Mouse (Mus musculus) gastrocnemius, postnatal 25 days (tissue): ENCODE data around the gene Tmem240. TPM values are rescaled to one million over a fixed set of nuclear protein-coding genes. Genes with fewer than 3 reads are reported as not detected.
A peak's percentile ranks its signal among the peaks of the same experiment; 100 is the strongest.
"Not testable (repeated sequence)": the region's sequence is repeated elsewhere in the genome, so short reads cannot be mapped to it uniquely, and the experiment has no call there.

Source experiments
- DNase-seq: peaks from one replicate; pipeline ENCODE4 v3.0.0; 2022
- total RNA-seq, 2 experiments: library from RNA; stranded (reverse); gene quantifications; 1 replicate in 1 of 2; 2 replicates in 1 of 2; pipeline ENCODE4 v1.2.3; 2021

Tmem240 gene
- total RNA-seq, 2 experiments from 2014 or later = 0.26 to 0.27 TPM

DNA sequence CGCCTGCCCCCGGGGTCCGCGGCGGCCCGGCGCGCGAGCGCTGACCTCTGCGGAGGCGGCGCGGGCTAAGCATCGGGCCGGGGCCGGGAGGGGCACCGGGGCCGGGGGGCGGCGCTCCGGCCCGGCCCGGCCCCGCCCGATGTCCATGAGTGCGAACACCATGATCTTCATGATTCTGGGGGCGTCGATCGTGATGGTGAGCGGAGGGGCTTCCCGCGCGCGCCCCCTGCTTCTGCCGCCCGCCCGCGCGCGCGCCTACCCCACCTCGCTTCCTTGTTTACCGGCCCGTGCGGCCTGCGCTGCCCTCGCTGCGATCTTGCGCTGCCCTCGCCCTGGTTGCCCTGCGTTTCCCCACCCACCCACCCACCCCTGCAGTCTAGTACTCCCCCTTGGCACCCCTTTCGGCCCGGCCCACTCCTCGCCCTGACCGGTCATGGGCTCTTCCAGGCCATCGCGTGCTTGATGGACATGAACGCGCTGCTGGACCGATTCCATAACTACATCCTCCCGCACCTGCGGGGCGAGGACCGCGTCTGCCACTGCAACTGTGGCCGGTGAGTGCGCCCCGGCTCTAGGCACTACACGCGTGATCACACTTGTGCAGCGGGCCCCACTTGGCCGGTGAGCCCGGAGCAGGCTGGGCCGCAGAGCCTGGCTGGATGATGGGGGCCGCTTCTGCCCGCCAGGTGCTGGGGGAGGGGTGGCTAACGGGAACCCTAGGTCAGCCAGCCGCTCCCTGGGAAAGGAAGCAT is 527 bp downstream of the Tmem240 start:
- DNase-seq = peak; percentile 43

DNA sequence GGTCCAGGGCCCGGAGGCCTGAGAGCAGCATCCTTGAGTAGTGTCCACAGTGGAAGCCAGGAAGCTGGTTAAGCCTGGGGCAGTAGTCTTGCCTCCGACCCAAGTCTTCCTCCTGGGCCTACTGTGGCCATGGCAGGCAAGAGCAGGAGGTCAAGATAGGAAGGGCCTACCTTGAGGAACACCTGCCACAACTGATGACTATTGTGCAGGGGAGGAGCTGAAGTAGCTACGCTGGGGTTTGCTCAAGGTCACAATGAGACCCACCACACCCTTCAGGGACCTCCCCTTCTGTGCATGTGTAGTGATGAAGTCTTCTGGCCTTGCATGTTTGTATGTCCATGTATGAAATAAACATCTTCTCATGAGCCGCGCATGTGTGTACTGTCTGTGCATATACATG is 1.2 kb downstream of the Tmem240 start:
- no peak for DNase-seq

DNA sequence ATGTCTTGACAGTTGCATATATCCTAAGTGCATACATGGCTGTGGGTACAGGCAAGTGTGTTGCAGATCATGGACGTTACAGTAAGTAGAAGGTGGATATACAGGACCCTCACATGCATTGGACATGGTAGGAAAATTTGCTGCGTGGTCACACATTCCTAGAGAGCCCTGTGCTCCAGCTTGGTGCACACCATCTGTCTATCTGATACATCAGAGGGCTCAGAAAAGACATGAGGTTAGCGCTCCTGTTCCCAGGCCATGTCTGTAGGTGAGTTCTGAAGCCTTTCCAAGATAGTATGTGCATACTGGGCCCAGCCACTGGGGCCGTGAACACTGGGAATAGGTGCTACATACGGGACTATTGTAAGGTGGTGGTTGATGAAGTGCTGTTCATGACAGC is 1.8 kb downstream of the Tmem240 start:
- no peak for DNase-seq

DNA sequence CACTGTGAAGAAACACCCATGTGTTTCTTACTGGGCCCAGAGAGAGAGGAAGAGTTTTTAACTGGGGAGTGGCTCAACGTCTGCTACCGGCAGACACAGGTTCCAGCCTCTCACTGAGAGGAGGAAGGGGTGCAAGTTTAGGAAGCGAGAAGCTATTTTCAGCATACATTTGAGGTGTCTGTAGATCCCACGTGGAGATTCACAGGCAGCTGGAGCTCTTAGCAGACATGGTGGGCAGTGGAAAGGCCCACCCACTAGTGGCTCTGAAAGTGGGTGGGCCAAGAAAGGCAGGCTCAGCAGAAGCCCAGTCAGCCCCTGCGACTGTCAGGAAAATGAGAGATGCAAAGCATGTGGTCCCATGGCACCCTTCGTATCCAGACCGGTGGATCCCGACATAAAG is 3.7 kb downstream of the Tmem240 start:
- DNase-seq = no peak

DNA sequence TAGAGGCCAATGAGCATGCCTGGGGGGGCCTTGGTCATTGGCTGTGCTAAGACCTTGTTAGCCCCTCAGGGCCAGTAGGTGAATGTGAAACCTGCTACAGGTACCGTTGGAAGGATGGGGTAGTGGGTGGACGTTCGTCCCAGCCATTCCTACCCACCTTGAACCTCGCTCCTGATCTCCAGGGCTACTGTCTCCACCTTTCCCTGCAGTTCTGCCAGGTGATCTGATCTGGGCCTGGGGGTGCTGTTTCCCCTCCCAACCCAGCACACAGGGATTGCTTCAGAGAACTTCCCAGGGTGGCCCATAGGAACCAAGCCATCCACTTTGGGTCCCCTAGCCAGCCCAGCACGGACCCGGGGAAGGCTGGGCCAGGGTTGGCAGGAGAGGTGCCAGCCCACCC is 4.6 kb downstream of the Tmem240 start:
- no peak for DNase-seq

DNA sequence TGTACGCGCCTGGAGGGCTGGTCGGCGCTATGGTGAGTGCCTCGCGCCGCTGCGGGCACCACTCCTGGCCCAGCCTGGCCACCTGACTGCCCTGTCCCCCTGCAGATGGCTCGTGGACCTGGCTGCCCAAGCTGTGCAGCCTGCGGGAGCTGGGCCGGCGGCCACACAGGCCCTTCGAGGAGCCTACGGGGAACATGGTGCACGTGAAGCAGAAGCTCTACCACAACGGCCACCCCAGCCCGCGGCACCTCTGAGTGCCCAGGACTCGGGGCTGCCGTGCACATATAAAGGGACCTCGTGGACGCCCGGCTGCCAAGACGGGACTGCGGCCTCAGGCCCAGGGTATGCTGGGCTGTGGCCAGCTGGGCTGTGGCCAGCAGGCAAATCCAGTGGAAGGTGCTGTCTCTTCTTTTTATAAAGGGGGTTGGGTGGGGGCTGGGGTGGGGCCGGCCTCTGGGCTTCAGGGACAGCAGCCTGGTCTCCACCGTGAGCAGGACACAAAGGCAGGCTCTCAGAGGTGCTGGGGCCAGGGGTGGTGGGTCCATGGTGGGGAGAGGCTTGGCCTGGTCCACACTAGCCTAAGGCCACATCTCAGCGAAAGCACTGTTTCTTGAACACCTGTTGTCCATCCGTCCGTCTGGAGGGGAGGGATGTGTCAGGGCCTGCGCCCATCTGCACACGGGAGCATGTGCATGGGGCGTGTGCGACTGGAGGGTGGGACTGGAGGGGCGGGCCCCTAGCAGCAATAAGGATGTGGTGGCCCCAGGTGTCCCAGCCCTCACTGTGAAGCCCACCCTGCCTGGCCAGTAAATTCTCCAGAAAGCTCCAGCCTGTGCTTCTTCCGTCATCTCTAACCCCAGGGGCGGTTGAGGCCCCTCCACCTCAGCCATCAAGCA is 5.4 kb downstream of the Tmem240 start:
- no peak for DNase-seq

DNA sequence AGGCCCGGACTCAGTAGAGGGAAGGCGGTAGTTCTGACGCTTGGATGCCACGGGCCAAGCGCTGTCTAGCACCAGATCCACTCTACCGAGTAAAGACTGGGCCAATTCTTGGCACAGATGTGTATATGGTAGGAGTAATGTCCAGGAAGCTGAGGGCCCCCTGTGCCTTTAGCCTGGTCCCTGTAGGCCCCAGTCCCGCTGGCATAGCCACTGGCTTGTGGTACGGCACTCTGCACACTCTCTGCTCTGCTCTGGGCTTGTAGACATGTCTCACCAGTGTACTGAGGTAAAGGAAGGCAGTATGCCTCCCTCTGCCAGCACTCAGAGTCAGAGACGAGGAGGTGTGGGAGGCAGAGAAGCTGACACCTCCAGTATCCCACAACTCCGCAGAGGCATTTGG is 6.1 kb downstream of the Tmem240 start:
- DNase-seq = not testable (repeated sequence)

DNA sequence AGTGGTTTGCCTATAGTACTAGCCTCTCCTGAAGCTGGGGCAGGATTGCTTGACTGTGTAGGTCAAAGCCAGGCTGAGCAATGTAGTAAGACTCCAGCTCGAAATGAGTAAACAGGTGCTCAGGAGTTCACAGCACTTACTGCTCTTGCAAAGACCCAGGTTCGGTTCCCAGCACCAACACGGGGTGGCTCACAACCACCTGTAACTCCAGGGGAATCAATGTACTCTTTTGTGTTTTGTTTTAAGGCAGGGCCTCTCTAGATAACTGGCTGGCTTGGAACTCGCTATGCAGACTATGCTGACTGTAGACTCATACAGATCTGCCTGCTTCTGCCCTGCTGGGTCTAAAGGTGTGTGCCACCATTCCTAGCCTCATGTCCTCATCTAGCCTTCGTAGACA is 8.1 kb downstream of the Tmem240 start:
- no peak for DNase-seq

DNA sequence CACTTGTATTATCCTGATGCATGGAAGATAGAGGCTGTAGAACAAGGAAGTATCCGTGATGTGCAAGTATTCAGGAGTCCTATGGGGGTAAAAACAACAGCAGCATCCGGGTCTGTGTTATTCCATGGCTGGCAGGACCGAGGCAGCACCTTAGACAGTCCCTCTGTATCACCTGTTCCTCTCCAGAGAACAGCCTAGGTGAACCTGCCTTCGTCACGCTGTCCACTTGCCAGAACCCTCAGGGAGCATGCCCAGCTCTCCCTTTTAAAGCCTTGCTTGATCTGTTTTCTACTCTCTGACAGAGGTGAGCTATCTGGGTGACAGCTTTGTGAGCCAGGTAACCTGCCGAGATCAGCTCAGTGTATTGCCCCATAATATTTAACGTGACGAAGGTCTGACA is 9.9 kb downstream of the Tmem240 start:
- DNase-seq = no peak

DNA sequence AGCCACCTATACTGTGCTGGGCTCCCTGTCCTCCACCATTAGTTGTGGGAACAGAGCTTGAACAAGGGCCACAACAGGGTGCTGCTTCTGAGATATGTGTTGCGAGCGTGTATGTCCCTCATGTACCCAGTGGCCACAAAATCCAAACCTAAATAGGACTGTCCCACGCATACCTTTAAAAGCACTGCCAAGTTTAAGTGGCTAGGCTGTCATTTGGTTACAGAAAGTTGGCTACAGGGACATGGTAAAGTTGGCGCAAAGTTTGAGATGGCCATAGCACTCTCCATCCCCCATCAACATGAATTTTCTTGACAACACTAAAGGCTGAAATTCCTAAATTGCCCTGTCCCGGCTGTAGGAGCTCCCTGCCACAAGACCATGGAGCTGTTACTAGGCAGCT is 10.5 kb downstream of the Tmem240 start:
- DNase-seq = no peak

DNA sequence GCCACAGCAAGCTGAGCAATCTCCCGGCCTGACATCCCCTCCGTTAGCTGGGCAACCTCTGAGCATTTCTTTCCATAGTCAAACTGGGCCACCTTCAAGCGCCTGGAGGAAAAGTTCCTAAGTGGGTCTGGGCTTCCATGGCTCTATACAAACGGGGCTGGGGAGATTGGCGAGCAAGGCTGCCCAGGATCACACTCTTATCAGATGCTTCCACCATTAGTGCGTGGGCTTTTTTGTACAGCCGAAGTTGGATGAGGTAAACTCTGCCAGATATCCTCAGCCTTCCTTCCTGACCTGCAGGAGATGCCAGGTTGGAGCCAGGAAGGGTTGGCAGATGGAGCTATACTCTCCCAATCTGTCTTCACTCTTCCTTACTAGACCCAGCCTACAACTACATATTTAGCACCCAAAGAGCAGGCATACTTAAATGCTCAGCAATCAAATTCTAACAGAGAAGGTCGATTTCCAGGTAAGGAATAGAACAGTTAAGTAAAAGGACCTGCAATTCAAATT is 11.5 kb downstream of the Tmem240 start:
- DNase-seq = no peak

DNA sequence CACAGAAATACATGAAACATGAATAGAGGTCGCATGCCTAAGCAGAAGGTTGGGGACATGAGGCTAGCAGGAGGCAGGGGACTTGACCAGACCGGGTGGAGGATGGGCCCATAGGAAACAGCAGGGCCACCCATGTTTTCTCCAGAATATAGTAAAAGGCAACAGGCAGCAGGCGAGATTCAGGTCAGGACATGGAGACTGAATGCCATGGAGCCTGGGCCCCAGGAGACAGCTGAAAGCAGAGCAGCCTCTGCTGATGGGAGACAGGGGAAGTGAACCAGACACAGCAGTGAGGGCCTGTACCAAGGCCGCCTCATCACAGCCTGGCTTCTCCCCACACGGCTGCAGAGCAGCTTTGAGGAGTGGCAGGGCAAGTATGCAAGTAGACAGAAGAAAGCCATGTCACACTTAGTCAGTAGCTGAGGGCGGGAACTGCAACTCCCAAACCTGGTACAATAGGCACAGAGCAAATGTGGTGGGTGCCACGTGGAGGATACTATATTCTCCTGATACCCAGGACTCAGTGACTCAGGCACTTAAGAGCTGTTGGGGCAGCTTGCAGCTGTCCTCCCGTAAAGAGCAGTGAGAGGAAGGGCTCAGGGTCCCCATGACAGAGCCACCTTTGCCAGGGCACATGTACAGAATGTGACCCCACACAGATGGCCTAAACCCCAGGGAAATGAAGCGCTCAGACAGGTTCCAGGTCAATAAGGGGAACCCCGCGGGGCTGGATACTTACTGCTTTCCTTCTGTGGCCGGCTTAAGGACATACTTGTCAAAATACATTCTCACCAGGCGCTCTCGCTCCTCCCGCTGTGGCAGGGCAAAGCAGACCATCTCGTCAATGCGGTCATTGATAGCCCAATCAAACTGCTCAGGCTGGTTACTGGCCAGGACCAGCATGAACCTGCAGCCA is 12.2 kb downstream of the Tmem240 start:
- no peak for DNase-seq

DNA sequence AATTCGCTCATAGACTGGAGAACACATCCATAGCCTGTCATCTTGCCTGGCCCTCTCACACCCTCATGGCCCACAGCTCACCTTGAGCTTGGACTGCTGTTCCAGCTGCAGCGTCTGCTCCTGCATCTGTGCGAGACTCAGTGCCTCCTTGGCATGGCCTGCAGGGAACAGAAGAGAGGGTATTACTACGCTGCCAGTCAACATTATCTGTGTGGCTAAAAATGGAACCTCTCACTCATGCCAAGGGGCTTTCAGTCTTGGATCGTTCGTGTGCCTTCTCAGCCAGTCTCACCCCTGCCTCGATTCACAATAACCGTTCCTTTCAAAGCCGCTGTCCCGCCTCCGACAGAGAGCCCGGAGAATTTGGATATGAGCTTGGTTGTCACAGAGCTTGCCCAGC is 22.4 kb downstream of the Tmem240 start:
- no peak for DNase-seq

DNA sequence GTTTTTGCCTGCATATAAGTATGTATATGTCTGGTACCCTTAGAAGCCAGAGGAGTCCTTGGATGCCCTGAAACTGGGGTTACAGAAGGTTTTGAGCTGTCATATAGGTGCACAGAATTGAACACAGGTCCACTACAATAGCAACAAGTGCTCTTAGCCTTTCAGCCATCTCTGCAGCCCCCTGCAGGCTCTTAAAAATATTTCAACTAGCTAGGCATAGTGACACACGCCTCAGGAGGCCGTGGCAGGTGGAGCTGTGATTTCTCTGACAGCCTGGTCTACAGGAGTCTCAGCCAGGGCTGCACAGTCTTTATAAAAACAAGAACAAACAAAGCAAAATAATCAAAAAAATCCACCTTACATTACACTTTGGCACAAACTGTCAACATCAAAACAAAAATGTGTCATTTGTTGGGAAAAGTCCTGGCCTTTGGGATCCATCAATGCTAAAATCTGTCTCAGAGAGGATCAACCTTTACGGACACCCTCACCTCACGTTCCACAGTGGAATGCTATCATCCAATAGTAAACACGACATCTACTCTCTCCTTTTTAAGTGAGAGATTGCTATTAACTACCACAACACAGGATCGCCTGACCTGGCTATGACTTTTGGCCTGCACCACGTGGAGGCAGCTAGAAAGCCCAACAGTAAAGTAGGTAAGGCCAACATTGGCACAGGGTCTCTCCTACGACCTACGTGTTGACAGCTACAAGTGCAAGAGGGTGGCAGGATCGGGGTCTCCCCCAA is 25.4 kb downstream of the Tmem240 start:
- DNase-seq = no peak

DNA sequence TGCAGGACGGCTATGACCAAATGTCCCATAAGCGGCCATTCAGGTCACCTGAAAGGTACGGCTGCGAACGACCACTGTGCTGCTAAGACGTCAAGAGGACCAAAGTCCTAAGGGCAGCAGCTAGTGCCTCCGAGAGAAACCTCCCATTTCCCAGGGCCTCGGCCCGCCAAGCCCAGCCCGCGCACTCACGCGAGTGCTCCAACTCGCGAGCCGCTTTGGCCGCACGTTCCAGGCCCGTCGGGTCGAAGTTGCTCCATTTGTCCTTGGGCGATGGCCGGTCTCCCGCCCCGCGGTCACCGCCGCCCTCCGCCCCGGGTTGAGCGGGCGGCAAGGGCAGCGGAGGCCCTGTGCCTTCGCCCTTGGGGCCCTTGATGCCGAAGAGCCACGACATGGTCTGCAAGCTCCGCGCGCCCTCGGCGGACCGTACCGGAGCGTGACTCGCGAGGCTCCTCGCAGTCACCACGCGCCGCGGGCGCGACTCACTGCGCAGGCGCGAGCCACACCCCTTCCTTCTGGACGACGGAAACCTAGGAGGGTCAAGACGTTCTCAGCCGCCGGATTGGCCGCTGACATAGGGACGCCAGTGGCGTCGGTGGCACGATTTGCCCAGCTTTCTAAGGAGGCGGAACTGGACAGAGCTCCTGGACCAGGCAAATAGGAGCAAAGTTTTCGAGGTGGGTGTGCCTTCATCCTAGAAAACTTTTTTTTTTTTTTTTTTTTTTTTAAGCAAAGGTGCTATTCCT is 26.2 kb downstream of the Tmem240 start, which contains the start of gene Atad3a:
TSS of gene Atad3a (minus strand) at position 481 of the 743 bp plus-strand sequence.
- peak; percentile 96 for DNase-seq

DNA sequence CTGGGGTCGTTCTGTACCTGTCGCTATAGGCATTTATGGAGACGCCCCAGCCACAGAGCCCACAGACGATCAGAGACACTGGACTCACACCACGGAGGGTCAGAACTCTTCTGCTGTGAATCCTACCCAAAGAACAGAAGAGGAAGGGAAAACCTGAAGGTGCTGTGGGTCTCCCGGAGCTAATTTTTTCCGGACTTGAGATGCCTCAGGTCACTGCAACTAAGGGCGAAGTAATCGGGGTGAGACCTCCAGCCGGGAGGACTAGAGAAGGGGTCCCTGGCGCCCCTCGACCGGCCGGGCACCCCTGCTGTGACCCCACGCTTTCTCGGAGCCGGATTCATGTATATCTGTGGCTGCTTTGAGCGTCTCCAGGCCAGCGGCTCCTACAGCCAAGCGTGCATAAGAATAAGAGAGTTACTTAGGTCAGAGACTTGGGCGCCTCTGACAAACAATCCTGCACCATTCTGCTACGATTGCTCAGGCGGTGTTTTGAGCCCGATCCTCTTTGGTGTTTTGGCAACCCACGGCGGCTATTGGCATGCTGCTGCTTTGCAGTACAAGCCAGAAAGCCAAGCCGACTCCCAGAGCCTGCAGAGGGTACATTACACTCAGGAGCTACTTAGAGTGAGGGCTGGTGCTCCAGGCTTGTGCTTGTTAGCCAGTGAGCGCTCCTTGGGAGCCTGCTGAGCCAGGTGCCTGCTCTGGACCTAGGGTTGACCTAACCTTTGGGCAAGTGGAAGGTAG is 26.9 kb downstream of the Tmem240 start:
- no peak for DNase-seq

DNA sequence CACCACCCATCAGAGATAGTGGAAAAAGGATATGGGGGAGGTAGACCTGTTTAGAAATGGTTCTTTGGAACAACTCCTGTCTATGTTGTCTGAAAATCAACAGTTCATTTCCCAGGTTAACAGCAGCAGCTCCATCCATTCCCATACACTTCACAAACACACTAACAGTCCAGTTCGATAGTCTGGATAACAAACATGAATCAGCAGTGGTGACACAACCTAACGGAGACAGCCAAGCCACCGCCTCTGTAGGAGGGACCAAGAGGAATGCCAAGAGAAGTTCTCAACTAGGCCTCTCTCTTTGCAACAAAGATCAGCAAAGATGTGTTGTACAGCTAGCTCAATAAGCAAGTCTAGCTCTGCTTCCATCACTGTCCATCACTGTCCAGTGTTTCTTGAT is 27.8 kb downstream of the Tmem240 start:
- no peak for DNase-seq

DNA sequence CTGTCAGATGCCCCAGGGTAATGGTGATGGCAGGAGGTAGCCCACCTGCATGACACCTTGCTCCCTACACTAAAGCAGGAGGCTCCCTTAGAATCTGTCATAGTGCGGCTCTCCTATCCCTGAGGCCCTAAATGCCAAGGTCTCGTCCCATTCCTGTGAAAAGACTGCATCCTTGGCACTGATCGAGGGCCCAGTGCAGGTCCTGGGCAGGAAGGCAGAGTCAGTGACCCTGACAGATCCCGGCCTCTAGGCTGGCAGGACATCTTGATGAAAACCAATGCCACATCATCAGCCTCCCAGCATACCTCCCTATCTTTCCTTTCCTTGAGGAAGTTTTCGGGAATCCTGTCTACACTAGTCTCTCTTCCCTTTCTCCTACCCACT is 34.9 kb downstream of the Tmem240 start:
- no peak for DNase-seq

DNA sequence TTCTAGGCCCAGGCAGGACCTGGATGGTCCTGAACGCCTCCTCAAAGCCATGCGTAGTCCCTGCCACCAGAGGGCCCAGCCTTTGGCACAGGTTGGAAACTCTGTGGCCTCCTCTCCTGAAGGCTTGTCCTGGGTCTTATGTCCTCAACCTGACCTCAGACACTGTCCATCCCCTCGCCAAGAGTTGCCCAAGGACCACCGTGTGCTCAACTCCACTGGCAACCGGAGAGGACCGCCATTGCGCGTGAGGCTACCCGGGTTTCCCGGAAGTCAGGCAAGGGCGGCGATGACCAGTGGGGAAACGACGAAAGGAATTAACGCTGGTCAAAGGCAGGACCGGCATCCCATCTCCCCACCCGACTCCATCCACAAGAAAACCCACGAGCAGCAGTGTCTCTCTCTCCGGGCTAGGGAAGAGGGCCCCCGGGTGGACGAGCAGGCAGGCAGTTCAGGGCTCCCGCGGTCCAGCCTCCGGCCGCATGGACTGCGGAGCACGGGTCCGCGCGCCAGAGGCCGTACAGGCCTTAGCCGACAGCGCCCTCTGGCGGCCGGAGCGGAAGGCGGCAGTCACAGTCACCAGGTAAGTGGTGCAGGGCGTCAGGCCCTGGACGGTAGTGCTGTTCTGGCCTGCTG is 35.4 kb downstream of the Tmem240 start:
- peak; percentile 86 for DNase-seq
